Mouse (Mus musculus) mesoderm, embryonic 11.5 days (tissue): ENCODE data around the gene Cgnl1.

Source experiments
- DNase-seq: peaks from one replicate; pipeline ENCODE4 v3.0.0-alpha.2; 2012; ENCODE audit warnings: low read depth, low spot score

The Cgnl1 gene

GRCm38 (mm10) chr9:71578896-71579564 lies 192.4 kb downstream of the Cgnl1 start:
- DNase-seq, result no peak
